Mouse (Mus musculus) Muller cell, postnatal 12 days (primary cell): ENCODE measurements around the gene Gadd45a.
A peak's percentile ranks its signal among the peaks of the same experiment; 100 is the strongest.
"Not testable (repeated sequence)": the region's sequence is repeated elsewhere in the genome, so short reads cannot be mapped to it uniquely, and the experiment has no call there.

Experiments used
- DNase-seq: peaks from one replicate; pipeline ENCODE4 v3.0.0-alpha.2; 2015; ENCODE audit errors: inconsistent ontology term

Gadd45a gene

GRCm38 (mm10) chr6:67019001-67019400 lies 18.3 kb downstream of the Gadd45a start:
- DNase-seq = not testable (repeated sequence)

DNA sequence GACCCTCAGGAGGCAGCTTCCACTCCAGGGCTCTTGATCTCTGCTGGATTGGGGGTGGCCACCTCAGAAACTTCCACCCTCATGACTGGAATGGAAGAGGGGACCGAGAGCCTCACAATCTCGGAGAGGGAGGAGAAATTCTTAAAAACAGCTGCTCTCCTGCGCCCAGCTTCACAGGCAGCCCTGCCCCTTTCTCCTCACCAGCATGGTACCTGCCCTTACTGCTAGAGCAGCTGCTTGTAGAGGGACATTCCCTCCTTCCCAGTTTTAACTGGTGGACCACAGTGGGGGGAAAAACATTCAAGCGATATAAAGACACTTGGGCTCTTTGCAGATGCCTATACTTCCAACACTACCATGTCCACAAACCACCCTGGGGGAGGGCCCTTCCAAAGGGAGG lies 18.9 kb downstream of the Gadd45a start:
- no peak for DNase-seq

GRCm38 (mm10) chr6:67016520-67017111 lies 20.6 kb downstream of the Gadd45a start:
- DNase-seq = no peak

- DNase-seq = no peak
Observed at GRCm38 (mm10) chr6:67015739-67016519, 21.3 kb downstream of the Gadd45a start.

GRCm38 (mm10) chr6:67014679-67015075 lies 22.6 kb downstream of the Gadd45a start:
- no peak for DNase-seq

GRCm38 (mm10) chr6:67013949-67014678 lies 23.1 kb downstream of the Gadd45a start:
- DNase-seq = no peak

DNA sequence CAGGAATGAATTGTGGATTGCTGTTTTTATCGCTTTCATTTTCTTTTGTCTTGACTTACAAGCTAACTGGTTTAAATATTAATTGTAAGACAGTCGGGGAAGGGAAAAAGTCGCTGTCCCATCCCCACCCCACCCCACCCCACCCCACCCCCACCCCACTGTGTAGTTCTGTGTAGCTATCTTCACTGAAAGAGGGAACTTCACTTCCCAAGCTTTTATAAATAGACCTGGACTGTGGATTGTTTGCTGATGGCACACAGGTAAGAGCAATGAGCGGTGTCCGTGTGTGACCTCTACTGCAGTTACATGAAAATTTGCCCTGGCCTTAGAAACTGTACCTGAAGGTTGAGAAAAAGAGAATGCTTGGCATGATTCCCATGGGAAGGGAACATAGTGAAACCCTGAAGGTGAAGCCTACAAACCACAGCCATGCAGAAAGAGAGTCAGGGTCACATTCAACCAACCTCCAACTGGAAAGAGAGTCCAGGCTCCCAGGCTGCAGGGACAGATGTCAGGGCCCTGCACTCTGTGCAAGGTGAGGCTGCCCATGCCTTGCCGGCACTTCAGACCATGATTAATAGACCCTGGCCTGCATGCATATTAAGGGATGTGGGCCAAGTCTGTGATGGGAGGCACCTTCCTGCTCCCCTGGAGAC lies 23.8 kb downstream of the Gadd45a start:
- DNase-seq = no peak

DNA sequence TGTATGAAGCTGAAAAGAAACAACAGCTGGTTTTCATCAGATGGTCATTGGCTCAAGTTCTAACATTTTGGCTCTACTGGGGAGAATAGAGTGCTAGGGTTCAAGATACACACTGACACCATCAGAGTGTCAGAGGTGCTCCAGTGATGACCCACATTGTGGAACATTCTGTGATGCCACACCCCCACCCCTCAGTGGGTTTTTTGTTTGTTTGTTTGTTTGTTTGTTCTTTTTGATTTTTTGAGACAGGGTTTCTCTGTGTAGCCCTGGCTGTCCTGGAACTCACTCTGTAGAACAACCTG lies 26.1 kb downstream of the Gadd45a start:
- no peak for DNase-seq

DNA sequence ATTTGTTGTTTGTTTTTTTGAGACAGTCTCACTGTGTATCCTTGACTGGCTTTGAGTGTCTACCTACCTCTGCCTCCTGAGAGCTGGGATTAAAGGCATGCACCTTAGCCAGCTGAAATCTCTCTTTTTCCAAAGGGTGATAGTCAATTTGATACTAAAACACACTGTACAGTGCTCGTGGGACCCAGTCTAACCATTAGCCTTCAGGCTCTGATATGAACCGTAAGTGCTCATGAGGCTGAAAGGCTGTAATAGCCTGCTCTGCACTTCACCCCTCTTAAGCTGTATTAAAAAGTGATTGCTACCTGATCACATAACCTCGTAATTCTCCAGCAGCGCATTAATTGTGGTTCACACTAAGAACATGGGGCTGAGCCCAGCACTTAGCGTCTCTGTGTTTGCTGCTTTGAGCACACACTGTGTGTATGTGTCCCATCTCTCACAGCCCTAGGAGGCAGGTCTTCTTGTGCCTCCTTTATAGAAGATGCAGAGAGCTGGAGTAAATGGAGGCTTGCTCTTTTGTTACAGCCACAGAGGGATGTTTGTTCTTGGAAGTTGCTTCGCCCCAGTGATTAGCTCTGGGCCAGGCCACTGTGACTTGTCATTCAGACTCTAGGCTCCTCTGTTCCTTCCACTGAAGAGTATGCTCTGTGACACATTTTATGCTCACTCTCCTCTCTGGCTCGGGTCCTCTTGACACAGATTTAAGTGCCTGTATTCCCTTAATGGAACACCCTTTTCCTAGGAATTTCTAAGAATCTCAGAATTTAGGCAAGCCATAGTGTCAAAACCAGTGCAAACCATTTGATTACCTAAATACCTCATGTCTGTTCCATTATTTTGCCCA lies 26.7 kb downstream of the Gadd45a start:
- DNase-seq = peak; percentile 58

- DNase-seq = no peak
Observed at GRCm38 (mm10) chr6:67009888-67010287, 27.4 kb downstream of the Gadd45a start.

GRCm38 (mm10) chr6:66999800-67000199 lies 37.5 kb downstream of the Gadd45a start:
- no peak for DNase-seq

DNA sequence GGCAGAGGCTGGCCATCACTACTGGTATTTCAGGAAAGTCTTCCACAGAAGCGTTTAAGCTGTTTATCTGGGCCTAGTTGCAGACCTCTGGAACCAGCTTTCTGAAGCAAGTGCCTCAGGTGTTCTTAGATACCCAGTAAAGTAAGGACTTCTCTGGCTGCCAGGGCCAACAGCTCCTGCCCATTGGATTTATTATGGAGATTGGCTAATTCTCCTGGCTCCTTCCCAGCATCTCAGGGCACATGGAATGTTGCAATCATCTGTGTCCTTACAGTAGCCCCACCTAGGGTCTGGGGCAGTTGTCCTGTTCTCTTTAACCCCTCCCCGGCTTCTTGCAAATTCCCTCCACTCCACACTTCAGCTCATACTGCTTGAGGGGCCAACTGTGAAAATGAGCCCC lies 38.6 kb downstream of the Gadd45a start:
- DNase-seq = peak; percentile 70

GRCm38 (mm10) chr6:66996257-66996656 lies 41.0 kb downstream of the Gadd45a start:
- no peak for DNase-seq

- DNase-seq = no peak
Observed at GRCm38 (mm10) chr6:66995825-66996224, 41.4 kb downstream of the Gadd45a start.

DNA sequence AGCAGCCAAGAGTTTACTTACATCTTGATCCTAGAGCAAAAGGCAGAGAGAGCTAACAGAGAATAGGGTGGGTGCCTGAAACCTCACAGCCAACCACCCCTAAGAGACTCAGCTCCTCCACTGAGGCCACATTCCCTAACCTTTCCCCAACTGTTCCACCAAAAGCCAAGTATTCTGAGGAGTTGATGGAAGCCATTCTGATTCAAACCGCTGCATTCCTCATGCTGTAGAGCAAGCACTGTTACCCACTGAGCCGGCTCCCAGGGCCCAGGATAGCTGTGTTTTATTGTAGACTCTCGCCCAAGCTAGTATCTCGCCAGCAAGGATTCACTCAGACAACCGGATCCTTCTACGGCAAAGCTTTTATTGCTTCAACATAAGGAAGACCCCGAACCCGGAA lies 42.3 kb downstream of the Gadd45a start:
- DNase-seq = no peak

DNA sequence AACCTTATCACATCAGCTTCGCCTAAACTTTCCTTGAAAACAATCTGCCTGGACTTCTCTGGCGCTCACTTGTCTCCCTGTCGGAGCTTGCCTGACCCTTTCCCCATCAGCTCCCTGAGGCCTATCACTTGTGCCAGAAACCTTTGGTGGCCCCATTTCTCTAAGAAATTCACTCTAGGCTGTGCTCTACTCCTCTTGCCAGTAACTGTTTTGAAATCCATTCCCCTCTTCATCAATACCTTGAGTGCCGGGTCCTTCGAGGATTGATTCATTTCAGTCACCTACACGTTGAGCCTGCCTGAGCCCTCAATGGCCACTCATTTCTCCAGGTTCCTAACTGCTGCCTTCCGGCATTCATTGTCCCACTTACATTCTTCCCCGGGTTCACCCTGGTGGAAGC lies 44.5 kb downstream of the Gadd45a start:
- no peak for DNase-seq

DNA sequence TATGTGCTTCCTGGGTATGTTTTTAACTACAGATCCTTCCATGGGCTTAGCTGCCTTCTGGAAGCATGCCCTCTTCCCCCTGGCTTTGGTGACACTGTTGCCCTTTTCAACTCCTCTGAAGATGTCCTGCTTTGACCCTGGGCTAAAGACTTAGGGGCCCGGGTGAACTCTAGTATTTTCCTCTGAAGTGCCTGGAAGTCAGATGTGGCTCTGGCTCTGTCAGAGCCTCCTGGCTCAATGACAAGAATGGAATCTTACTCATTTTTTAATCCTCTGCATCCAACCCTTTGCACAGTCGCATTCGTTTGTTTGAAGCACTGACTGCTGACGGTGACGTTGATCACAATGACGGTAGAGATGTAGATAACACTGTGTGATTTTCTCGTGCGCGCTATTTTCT lies 45.0 kb downstream of the Gadd45a start:
- DNase-seq = peak; percentile 30

DNA sequence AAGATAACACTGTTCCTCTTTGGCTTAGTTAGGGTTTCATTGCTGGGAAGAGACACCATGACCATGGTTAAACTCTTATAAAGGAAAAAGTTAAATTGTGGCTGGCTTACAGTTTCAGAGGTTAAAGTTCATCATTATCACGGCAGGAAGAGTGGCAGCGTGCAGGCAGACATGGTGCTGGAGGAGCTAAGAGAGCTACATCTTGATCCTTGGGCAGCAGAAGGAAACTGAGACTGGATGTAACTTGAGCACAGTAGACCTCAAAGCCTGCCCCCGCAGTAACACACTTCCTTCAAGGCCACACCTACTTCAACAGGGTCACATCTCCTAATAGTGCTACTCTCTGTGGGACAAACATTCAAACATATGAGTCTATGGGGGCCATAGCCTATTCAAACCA lies 47.7 kb downstream of the Gadd45a start:
- DNase-seq = no peak

- no peak for DNase-seq
Observed at GRCm38 (mm10) chr6:66989037-66989436, 48.2 kb downstream of the Gadd45a start.

GRCm38 (mm10) chr6:66988363-66988762 lies 48.9 kb downstream of the Gadd45a start:
- no peak for DNase-seq

- DNase-seq = no peak
Observed at GRCm38 (mm10) chr6:66987643-66988042, 49.6 kb downstream of the Gadd45a start.

DNA sequence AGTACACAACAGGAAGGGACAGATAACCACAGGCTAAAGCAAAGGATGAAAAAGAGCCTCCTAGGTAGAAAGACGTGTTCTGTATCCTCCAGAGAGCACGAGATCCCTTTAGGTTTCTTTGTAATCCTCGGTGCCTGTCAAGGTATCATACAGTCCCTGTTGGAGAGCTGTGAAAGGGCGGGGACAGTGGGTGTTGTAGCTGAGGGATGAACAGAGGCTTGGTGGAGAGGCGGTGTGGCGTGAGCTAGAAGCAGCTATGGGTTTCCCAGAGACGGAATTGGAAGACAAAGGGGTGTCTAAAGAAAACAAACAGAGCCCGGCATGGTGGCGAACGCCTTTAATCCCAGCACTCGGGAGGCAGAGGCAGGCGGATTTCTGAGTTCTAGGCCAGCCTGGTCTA lies 51.2 kb downstream of the Gadd45a start:
- no peak for DNase-seq
